Mouse (Mus musculus): ENCODE results near the gene Dennd6b. TPM values are rescaled to one million over a fixed set of nuclear protein-coding genes. Genes with fewer than 3 reads are reported as not detected.

Dennd6b gene
- polyA plus RNA-seq, 1 experiment from 2014 or later = 13.9 TPM

- Histone ChIP-seq H3K4me1 (replicated peaks; ENCODE audit: control insufficient read depth, insufficient read depth, low read length) (peaks cover 11% of the 10 kb centered on the region), H3K4me2 (ENCODE audit: low read length) (peak overlapping the region; percentile 47), H3K36me3 (ENCODE audit: control insufficient read depth, insufficient read depth, low read length) (no peaks in the 10 kb centered on the region), H3K27me3 (replicated peaks; ENCODE audit: control insufficient read depth, insufficient read depth, low read length) (peaks cover 53% of the 10 kb centered on the region), H3K27ac (ENCODE audit: low read depth) (no peak overlapping the region), H3K9me3 (ENCODE audit: control insufficient read depth, low read length) (no peaks in the 10 kb centered on the region), H3K4me3 (ENCODE audit: low read depth, low read length) (peak overlapping the region; percentile 25), H3K9ac (ENCODE audit: low read length) (no peak overlapping the region)
- WGBS = 10% methylated on average over 16 of the region's 16 CpGs
- DNase-seq (ENCODE audit: low spot score) = no peak
- no peak for ATAC-seq (replicated peaks; ENCODE audit: low FRiP score, low TSS enrichment, low read depth)
Measured at GRCm38 (mm10) chr15:89147024-89147423, 49.3 kb downstream of the Dennd6b start.

- no peak overlapping the region for H3K9ac ChIP-seq (ENCODE audit: low read length)
- peak overlapping the region; percentile 47 for H3K4me2 ChIP-seq (ENCODE audit: low read length)
- H3K27me3 ChIP-seq (replicated peaks; ENCODE audit: control insufficient read depth, insufficient read depth, low read length) = peaks cover 57% of the 10 kb centered on the region
- H3K36me3 ChIP-seq (ENCODE audit: control insufficient read depth, insufficient read depth, low read length) = no peaks in the 10 kb centered on the region
- DNase-seq (ENCODE audit: low spot score) (peak; percentile 69), ATAC-seq (replicated peaks; ENCODE audit: low FRiP score, low TSS enrichment, low read depth) (peak; percentile 44; the same call in 1 of the 2 replicates)
- H3K27ac ChIP-seq (ENCODE audit: low read depth) = no peak overlapping the region
- 2% methylated on average over 27 of the region's 27 CpGs for WGBS
- peak overlapping the region; percentile 25 for H3K4me3 ChIP-seq (ENCODE audit: low read depth, low read length)
- no peaks in the 10 kb centered on the region for H3K9me3 ChIP-seq (ENCODE audit: control insufficient read depth, low read length)
- H3K4me1 ChIP-seq (replicated peaks; ENCODE audit: control insufficient read depth, insufficient read depth, low read length) = peaks cover 11% of the 10 kb centered on the region
Measured at GRCm38 (mm10) chr15:89146537-89146936, 49.8 kb downstream of the Dennd6b start.

- peaks cover 63% of the 10 kb centered on the region for H3K27me3 ChIP-seq (replicated peaks; ENCODE audit: control insufficient read depth, insufficient read depth, low read length)
- WGBS = 70% methylated on average over 24 of the region's 24 CpGs
- H3K27ac ChIP-seq (ENCODE audit: low read depth) = no peak overlapping the region
- H3K9ac ChIP-seq (ENCODE audit: low read length) = no peak overlapping the region
- no peak for DNase-seq (ENCODE audit: low spot score)
- H3K36me3 ChIP-seq (ENCODE audit: control insufficient read depth, insufficient read depth, low read length) = no peaks in the 10 kb centered on the region
- no peak for ATAC-seq (replicated peaks; ENCODE audit: low FRiP score, low TSS enrichment, low read depth)
- H3K4me2 ChIP-seq (ENCODE audit: low read length) = no peak overlapping the region
- peaks cover 11% of the 10 kb centered on the region for H3K4me1 ChIP-seq (replicated peaks; ENCODE audit: control insufficient read depth, insufficient read depth, low read length)
- no peaks in the 10 kb centered on the region for H3K9me3 ChIP-seq (ENCODE audit: control insufficient read depth, low read length)
- H3K4me3 ChIP-seq (ENCODE audit: low read depth, low read length) = no peak overlapping the region
Measured at GRCm38 (mm10) chr15:89145813-89146350, 50.4 kb downstream of the Dennd6b start.

- Histone ChIP-seq H3K27ac (ENCODE audit: low read depth) (no peak overlapping the region), H3K4me3 (ENCODE audit: low read depth, low read length) (no peak overlapping the region), H3K9me3 (ENCODE audit: control insufficient read depth, low read length) (no peaks in the 10 kb centered on the region), H3K9ac (ENCODE audit: low read length) (no peak overlapping the region), H3K4me2 (ENCODE audit: low read length) (no peak overlapping the region), H3K4me1 (replicated peaks; ENCODE audit: control insufficient read depth, insufficient read depth, low read length) (peaks cover 17% of the 10 kb centered on the region), H3K27me3 (replicated peaks; ENCODE audit: control insufficient read depth, insufficient read depth, low read length) (peaks cover 73% of the 10 kb centered on the region), H3K36me3 (ENCODE audit: control insufficient read depth, insufficient read depth, low read length) (no peaks in the 10 kb centered on the region)
- ATAC-seq (replicated peaks; ENCODE audit: low FRiP score, low TSS enrichment, low read depth) = no peak
- 82% methylated on average over 11 of the region's 11 CpGs for WGBS
- DNase-seq (ENCODE audit: low spot score) = no peak
Measured at GRCm38 (mm10) chr15:89144965-89145364, 51.3 kb downstream of the Dennd6b start.

- Histone ChIP-seq H3K36me3 (ENCODE audit: control insufficient read depth, insufficient read depth, low read length) (no peaks in the 10 kb centered on the region), H3K27me3 (replicated peaks; ENCODE audit: control insufficient read depth, insufficient read depth, low read length) (peaks cover 79% of the 10 kb centered on the region), H3K9me3 (ENCODE audit: control insufficient read depth, low read length) (no peaks in the 10 kb centered on the region), H3K4me3 (ENCODE audit: low read depth, low read length) (no peak overlapping the region), H3K4me1 (replicated peaks; ENCODE audit: control insufficient read depth, insufficient read depth, low read length) (peaks cover 15% of the 10 kb centered on the region), H3K9ac (ENCODE audit: low read length) (no peak overlapping the region), H3K4me2 (ENCODE audit: low read length) (no peak overlapping the region), H3K27ac (ENCODE audit: low read depth) (no peak overlapping the region)
- ATAC-seq (replicated peaks; ENCODE audit: low FRiP score, low TSS enrichment, low read depth) (no peak), DNase-seq (ENCODE audit: low spot score) (no peak)
- 74% methylated on average over 2 of the region's 2 CpGs for WGBS
Measured at GRCm38 (mm10) chr15:89143134-89143533, 53.2 kb downstream of the Dennd6b start.

GRCm38 (mm10) chr15:89141905-89142304, 54.4 kb downstream of the Dennd6b start:
- 42% methylated on average over 4 of the region's 4 CpGs for WGBS
- H3K4me1 ChIP-seq (replicated peaks; ENCODE audit: control insufficient read depth, insufficient read depth, low read length) = peaks cover 15% of the 10 kb centered on the region
- H3K27me3 ChIP-seq (replicated peaks; ENCODE audit: control insufficient read depth, insufficient read depth, low read length) = peaks cover 66% of the 10 kb centered on the region

GRCm38 (mm10) chr15:89141443-89141842, 54.9 kb downstream of the Dennd6b start:
- Histone ChIP-seq H3K4me1 (replicated peaks; ENCODE audit: control insufficient read depth, insufficient read depth, low read length) (peaks cover 15% of the 10 kb centered on the region), H3K9me3 (ENCODE audit: control insufficient read depth, low read length) (no peaks in the 10 kb centered on the region), H3K27me3 (replicated peaks; ENCODE audit: control insufficient read depth, insufficient read depth, low read length) (peaks cover 62% of the 10 kb centered on the region), H3K9ac (ENCODE audit: low read length) (no peak overlapping the region), H3K27ac (ENCODE audit: low read depth) (no peak overlapping the region), H3K36me3 (ENCODE audit: control insufficient read depth, insufficient read depth, low read length) (no peaks in the 10 kb centered on the region), H3K4me2 (ENCODE audit: low read length) (no peak overlapping the region), H3K4me3 (ENCODE audit: low read depth, low read length) (no peak overlapping the region)
- ATAC-seq (replicated peaks; ENCODE audit: low FRiP score, low TSS enrichment, low read depth) (no peak), DNase-seq (ENCODE audit: low spot score) (no peak)
- 18% methylated on average over 5 of the region's 5 CpGs for WGBS

More at GRCm38 (mm10) chr15:89141905-89142304, 54.4 kb downstream of the Dennd6b start:
- Histone ChIP-seq H3K4me2 (ENCODE audit: low read length) (no peak overlapping the region), H3K4me3 (ENCODE audit: low read depth, low read length) (no peak overlapping the region), H3K9ac (ENCODE audit: low read length) (no peak overlapping the region), H3K36me3 (ENCODE audit: control insufficient read depth, insufficient read depth, low read length) (no peaks in the 10 kb centered on the region), H3K27ac (ENCODE audit: low read depth) (no peak overlapping the region), H3K9me3 (ENCODE audit: control insufficient read depth, low read length) (no peaks in the 10 kb centered on the region)
- ATAC-seq (replicated peaks; ENCODE audit: low FRiP score, low TSS enrichment, low read depth) (no peak), DNase-seq (ENCODE audit: low spot score) (no peak)

- no peak for DNase-seq (ENCODE audit: low spot score)
- Histone ChIP-seq H3K4me2 (ENCODE audit: low read length) (peak within 1 kb of the TSS; percentile 88), H3K27me3 (replicated peaks; ENCODE audit: control insufficient read depth, insufficient read depth, low read length) (peaks cover 55% of the 10 kb centered on the region), H3K9me3 (ENCODE audit: control insufficient read depth, low read length) (no peaks in the 10 kb centered on the region), H3K36me3 (ENCODE audit: control insufficient read depth, insufficient read depth, low read length) (no peaks in the 10 kb centered on the region), H3K4me1 (replicated peaks; ENCODE audit: control insufficient read depth, insufficient read depth, low read length) (peaks cover 15% of the 10 kb centered on the region), H3K9ac (ENCODE audit: low read length) (peak within 1 kb of the TSS; percentile 32), H3K4me3 (ENCODE audit: low read depth, low read length) (peak within 1 kb of the TSS; percentile 46), H3K27ac (ENCODE audit: low read depth) (no peak within 1 kb of the TSS)
- peak; percentile 51; the same call in 1 of the 2 replicates for ATAC-seq (replicated peaks; ENCODE audit: low FRiP score, low TSS enrichment, low read depth)
- WGBS = 2% methylated on average over 21 of the region's 21 CpGs
Measured at GRCm38 (mm10) chr15:89140659-89141252, 55.5 kb downstream of the Dennd6b start, which contains the start of gene Mapk12. TSS of gene Mapk12 (minus strand) at chr15:89140703.

Data from intestine, embryonic 14.5 days (tissue).